ENCODE assay signal across 9 mouse cellular contexts in the genomic region with DNA sequence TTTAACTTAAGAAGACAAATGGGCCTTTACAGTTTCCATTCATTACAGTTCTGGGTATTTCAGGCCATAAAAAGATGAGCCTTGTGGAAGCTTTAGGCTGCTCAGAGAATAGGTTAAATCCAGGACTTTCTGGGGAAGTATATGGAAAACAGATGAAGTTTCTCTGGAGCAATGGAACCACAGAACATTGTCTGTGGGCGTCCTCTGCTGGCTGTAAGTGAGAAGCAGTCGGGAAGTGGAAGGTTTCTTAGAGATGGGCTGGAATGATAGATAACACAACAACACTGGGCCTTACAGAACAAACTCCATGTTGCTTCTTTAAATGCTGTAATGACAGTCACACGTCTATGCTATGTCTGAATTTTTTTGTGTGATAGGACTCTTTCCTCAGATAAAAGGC. TPM values are rescaled to one million over a fixed set of nuclear protein-coding genes. Genes with fewer than 3 reads are reported as not detected.
DNase-seq lines count a peak whose midpoint lies in the region; ATAC-seq and TF ChIP-seq lines count a peak whose summit lies in the region.
"Had no signal": no experiment of that assay in that cellular context is flagged by ENCODE, and none has a peak within 500 bp of the region (broad histone marks: within the 10 kb centered on the region; RNA-seq: fewer than 3 reads in every experiment).

No protein-coding gene starts in this region.

- 14% methylated on average over 3 of the region's 3 CpGs for WGBS in lung, postnatal 0 days

- no peaks in the 10 kb centered on the region for H3K27me3 ChIP-seq in lung, postnatal 0 days (replicated peaks; ENCODE audit: insufficient read depth, low read length)
- H3K27me3 ChIP-seq: limb, embryonic 13.5 days had no signal

- H3K4me1 ChIP-seq in lung, postnatal 0 days (ENCODE audit: insufficient read depth, low read depth, low read length): no peaks in the 10 kb centered on the region
- H3K4me1 ChIP-seq: limb, embryonic 13.5 days had no signal

- H3K36me3 ChIP-seq in lung, postnatal 0 days (ENCODE audit: insufficient read depth, low read length): no peaks in the 10 kb centered on the region
- H3K36me3 ChIP-seq: limb, embryonic 13.5 days had no signal

- no peaks in the 10 kb centered on the region for H3K9me3 ChIP-seq in lung, postnatal 0 days (ENCODE audit: low read length)

- no peak overlapping the region for H3K4me2 ChIP-seq in lung, postnatal 0 days (replicated peaks; ENCODE audit: low read depth, low read length)
- H3K4me2 ChIP-seq: limb, embryonic 13.5 days had no signal

- H3K27ac ChIP-seq in left cerebral cortex, adult 2 months: peak overlapping the region; percentile 66; the same call in 1 of the 2 replicates
- H3K27ac ChIP-seq in lung, postnatal 0 days (ENCODE audit: low read length): no peak overlapping the region
- H3K27ac ChIP-seq: limb, embryonic 13.5 days had no signal

- intact Hi-C loops in left cerebral cortex, adult 2 months (cut with DNase I): loop anchor here (2.0 to 10.0 kb wide), 3 partner anchors 55 to 417 kb away; a partner anchor contains a TSS
- intact Hi-C loops in heart, postnatal 14 days (cut with DNase I): loop anchor here (5.0 to 10.0 kb wide), 2 partner anchors 125 to 427 kb away; no protein-coding TSS in a partner anchor

- no peak for TF ChIP-seq EP300 in lung, postnatal 0 days (IDR thresholded peaks at IDR 0.05)

- H3K9ac ChIP-seq in lung, postnatal 0 days (replicated peaks; ENCODE audit: low read depth): no peak overlapping the region
- H3K9ac ChIP-seq: limb, embryonic 13.5 days had no signal

- H3K4me3 ChIP-seq in left cerebral cortex, adult 2 months: no peak overlapping the region
- H3K4me3 ChIP-seq in lung, postnatal 0 days (ENCODE audit: low read depth, low read length): no peak overlapping the region
- H3K4me3 ChIP-seq: limb, embryonic 13.5 days had no signal

- peak; percentile 85 for TF ChIP-seq CTCF in left cerebral cortex, adult 2 months (IDR thresholded peaks at IDR 0.05)
- peak; percentile 83 for TF ChIP-seq CTCF in lung, postnatal 0 days (IDR thresholded peaks at IDR 0.05)

- ATAC-seq in lung, postnatal 0 days: no peak

- DNase-seq in adrenal gland, adult (ENCODE audit: inconsistent age in 2 of 2, low spot score in 1 of 2): peak; percentile 30 to 83
- no peak for DNase-seq in adrenal gland, adult 8-10 months
- peak; percentile 55 to 69 for DNase-seq in left cerebral cortex, adult 2 months (ENCODE audit: extremely low spot score in 1 of 2, low spot score in 2 of 2)
- no peak for DNase-seq in left cerebral cortex, adult 8-10 months (ENCODE audit: low spot score in 2 of 2)
- DNase-seq in adrenal gland, postnatal 25 days: peak; percentile 37
- peak; percentile 46 to 67 for DNase-seq in heart, postnatal 14 days
- DNase-seq in lung, postnatal 0 days (ENCODE audit: low spot score): peak; percentile 61
- DNase-seq in neural tube, embryonic 10.5 days (ENCODE audit: extremely low spot score, low spot score): no peak

RNA-seq across cellular contexts. Expression of a gene that starts 10.8 kb away (rescaled TPM):
- total RNA-seq in adrenal gland, adult 8-10 months (2022): 1 to 10 TPM; 2.6 to 7.4 (median 5.1) TPM
- total RNA-seq in left cerebral cortex, adult 2 months (2021): 1 to 10 TPM; 8.5 to 9.6 TPM
- 10 to 100 TPM in 3 of 4 experiments, 1 to 10 TPM in 1; 10.0 to 13.5 (median 12.1) TPM for total RNA-seq in left cerebral cortex, adult 8-10 months (2022)
- 2.9 and 3.3 TPM in 2 replicates for total RNA-seq in adrenal gland, postnatal 25 days (2021)
- total RNA-seq in heart, postnatal 14 days (2021): 1 to 10 TPM; 5.1 to 5.8 TPM
- 9.9 and 10.2 TPM in 2 replicates for polyA plus RNA-seq in lung, postnatal 0 days (2015; fragmentation: Nextera tagmentation; extraction: Ambion mirVana)

Comparison
In these comparisons a context has a peak if more than half of its experiments do, and no peak if none do; other contexts are left out.
1. DNase-seq: peak in adrenal gland, adult (2 of 2), left cerebral cortex, adult 2 months (2 of 2), adrenal gland, postnatal 25 days (single experiment), heart, postnatal 14 days (2 of 2) and lung, postnatal 0 days (single experiment); none in adrenal gland, adult 8-10 months (single experiment), left cerebral cortex, adult 8-10 months (0 of 2) and neural tube, embryonic 10.5 days (single experiment).